Mouse (Mus musculus) ovary, postnatal 36 days (tissue): ENCODE results near the gene Sox18.

Source experiments
- DNase-seq: peaks from one replicate; pipeline ENCODE4 v3.0.0; 2022; ENCODE audit warnings: low spot score, mixed read lengths

The Sox18 gene

DNA sequence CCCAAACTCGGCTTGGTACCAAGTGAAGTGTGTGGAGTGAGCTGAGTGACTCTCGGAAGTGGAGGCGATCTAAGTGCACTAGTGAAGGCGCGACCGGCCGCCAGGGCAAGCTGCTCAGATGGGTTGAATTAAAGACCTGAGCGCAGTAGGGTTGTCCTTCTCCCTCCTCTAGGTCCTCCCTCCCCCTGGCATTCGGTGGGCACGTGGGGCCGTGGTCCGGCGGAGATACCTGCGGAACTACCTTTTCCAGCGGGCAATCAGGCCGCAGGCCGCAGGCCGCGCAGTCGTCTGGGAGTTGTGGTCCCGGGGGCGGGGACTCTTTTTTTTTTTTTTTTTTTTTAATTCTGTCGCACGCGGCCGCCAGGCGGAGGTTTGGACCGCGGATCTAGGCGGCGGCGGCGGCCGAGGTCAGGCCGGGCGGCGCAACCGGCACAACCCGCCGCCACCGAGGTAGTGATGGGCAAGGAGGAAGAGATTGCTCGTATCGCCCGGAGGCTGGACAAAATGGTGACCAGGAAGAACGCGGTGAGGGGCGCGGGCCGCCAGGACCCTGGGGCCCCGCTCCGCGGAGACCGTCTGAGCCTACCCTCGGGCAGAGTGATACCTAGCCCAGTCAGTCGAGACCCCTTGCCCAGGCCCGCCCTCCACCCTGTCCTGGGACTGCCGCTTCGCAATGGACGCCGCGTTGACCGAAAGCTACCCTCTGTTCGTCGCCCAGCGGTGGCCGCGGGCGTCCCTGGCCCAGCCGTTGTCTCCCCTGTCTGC is 8.7 kb upstream of the Sox18 start, which contains the start of gene Tcea2:
Gene Tcea2, plus strand, starts transcription at position 360 of the 765 bp plus-strand sequence.
- DNase-seq, result peak; percentile 76

DNA sequence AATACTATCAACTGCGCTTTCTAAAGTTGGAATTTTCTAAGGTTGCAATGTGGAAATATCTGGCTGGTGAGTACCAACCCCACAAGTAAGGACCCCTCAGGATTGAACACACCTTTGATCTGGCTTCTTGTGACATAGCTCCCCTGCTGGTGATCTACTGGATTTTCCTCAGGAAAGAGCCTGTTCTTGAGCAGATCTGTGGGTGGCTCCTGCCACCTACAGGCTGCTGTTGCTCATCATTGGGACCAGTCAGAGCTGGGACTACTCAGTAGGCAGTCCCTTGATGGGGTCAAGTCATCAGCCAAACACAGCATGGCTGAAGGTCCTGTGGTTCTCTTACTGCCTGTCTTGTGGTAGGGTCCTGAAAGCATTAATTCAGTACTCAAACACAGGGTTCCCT is 7.3 kb upstream of the Sox18 start:
- peak; percentile 76 for DNase-seq

DNA sequence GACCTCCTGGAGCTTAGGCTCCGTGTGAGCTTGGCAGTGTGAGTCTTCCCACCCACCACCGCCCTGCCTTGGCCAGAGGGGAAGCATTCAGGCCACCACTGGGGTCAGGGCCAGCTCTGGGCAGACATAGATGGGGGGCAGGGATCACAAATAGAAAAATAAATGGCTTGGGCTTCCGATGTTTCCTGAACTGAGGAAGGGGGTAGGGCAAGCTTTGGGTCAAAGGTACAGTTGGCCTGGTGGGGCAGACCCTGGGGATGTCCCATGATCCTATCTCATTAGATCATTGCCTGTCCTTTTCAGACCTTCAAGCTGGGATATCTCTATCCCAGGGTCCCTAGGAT is 6.3 kb upstream of the Sox18 start:
- DNase-seq, result no peak

GRCm38 (mm10) chr2:181677096-181677754 is 5.8 kb upstream of the Sox18 start:
- peak; percentile 35 for DNase-seq

DNA sequence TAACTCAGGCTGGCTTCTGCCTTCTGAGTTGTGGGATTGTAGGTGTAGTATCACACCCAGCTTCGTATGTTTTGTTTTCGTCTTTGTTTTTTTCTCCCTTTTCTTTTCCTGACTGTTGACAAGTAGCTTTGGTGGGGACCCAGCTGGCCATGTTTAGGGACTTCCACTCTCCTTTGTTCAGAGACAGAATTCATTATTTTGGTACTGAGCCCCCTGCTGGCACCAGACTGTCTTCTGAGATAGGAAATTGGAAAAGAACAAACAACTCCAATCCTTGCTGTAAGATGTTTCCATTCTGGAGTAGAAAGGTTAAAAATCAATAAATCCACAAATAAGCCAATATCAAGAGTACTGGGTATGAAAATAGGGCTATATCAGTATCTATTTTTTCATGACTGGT is 5.0 kb upstream of the Sox18 start:
- no peak for DNase-seq

GRCm38 (mm10) chr2:181675454-181675853 is 4.0 kb upstream of the Sox18 start:
- DNase-seq, result peak; percentile 83

- no peak for DNase-seq
These were observed 3.5 kb upstream of the Sox18 start for GRCm38 (mm10) chr2:181674934-181675333.

- peak; percentile 81 for DNase-seq
These were observed 2.1 kb upstream of the Sox18 start for GRCm38 (mm10) chr2:181673501-181673900.

- DNase-seq, result no peak
These were observed 544 bp upstream of the Sox18 start for GRCm38 (mm10) chr2:181671984-181672383.

DNA sequence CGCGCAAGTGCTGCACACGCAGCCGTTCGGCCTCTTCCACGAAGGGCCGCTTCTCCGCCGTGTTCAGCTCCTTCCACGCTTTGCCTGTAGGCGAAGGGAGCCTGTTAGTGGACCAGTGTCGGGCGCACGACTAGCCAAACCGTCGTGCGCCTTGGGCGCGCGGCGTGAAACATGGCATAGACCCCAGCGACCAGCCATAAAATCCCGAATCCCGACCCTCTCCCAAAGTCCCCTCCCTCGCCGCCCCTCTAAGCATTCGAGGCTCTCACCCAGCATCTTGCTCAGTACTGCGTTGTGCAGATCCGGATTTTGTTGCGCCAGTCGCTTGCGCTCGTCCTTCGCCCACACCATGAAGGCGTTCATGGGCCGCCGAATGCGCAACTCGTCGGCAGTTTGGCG is 528 bp downstream of the Sox18 start:
- no peak for DNase-seq

DNA sequence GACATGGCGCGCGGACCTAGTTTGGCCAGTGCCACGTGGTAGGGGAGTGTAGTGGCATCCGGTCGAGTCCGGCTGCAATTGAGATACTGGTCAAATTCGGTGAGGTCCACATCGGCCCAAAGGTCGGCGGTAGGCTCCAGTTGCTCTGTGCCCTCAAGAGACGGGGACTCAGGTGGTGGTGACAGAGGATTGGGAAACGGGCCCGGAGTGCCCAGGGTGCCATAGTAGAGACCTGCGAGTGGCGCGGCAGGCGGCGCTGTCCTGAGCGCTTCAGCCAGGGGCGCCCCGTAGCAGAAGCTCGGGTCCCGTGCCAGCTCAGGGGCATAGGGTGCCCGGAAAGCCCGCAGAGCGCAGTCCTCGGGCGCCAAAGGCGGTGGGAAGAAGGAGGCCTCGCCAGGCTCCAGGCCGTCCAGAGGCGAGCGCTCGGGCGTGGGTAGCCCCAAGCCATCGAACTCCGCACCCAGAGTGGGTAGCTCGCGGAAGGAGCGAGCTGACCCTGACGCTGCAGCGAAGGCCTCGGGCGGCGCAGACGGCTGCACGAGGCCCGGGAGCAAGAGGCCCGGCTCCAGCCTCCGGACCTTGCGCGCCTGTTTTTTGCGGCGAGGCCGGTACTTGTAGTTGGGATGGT is 1.0 kb downstream of the Sox18 start:
- DNase-seq, result peak; percentile 63

DNA sequence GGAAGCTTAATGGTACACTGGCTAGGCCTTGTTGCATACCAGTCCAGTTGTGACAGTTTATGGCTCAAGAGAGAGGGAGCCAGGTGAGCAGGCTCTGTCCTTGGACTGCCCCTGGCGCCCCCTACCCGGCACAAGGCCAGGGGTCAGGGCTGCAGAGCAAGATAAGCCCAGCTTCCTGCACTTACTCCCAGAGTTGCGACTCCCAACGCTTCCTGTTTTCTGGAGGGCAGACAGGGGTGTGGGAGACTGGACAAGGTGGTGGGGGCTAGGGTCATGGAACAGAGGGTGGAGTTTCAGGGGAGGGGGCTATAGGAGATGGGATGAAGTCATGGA is 8.2 kb downstream of the Sox18 start:
- DNase-seq, result no peak

- DNase-seq, result no peak
These were observed 8.7 kb downstream of the Sox18 start for GRCm38 (mm10) chr2:181662620-181663297.

DNA sequence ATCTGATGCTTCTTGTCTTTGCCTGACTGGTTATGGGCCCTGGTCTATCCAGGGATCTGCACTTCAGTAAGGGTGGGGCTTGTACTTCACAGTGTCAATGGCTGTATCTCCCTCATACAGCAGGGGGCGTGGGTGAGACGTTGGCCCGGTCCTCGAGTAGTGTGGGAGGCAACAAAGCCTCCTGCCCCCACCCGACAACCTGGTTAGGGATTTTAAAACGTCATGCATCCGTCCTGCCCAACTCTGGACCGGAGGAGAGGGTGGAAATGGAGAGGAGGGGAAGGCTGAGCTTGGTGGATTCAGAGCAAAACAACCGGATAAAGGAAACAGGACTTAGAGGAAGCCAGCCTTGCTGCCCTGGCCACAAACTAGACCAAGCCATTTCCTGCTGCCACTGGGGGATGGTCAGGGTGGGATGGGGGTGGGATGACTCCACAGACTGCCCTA is 11.8 kb downstream of the Sox18 start:
- DNase-seq, result peak; percentile 80

DNA sequence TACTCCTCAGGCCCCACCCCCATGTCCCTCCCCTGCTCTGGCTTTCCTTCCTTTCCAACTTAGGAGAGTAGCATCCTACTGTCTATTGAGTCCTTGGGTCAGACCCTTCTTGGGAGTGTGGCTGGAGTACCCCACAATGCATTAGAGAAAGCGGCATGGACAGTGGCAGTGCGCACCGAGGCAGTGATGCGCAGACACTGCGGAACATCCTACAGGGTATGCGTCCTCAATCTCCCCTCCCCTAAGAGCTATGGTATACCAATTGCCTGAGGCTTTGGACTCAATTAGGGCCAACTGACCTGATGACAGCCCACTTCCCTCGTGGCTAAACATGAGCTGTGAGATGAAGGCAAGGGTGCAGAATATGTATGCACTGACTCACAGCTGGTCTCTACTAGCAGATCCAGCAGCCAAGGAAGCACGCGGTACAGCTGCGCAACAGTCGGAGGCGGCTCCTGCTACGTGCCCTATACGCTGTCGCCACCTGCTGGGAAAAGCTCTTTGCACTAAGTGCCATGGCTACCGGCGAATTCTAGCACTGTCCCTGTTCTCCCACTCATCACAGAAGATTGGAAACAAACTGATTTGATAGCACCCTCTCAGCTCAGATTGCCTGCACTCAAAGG is 12.4 kb downstream of the Sox18 start:
- peak; percentile 77 for DNase-seq

- no peak for DNase-seq
These were observed 12.9 kb downstream of the Sox18 start for GRCm38 (mm10) chr2:181658528-181658927.

DNA sequence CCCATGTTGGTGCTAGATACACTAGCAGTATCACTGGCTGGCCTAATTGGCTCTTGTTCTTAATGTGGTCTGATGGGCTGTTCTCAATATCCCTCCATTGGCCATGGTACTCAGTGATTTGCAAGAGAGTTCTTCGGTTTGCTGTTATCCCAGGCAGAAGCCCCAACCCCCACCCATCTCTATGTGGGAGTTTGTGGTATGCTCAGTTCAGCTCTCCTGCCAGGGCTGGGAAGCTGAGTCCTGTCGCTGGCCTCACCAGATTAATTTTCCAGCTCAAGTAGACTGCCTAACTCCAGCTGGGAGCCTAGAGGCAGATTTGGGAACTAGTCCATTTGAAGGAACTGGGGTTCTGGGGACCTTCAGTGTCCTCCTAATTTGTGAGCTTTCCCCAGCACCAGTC is 14.0 kb downstream of the Sox18 start:
- DNase-seq, result peak; percentile 14

- no peak for DNase-seq
These were observed 14.7 kb downstream of the Sox18 start, which contains the start of gene Gm29797 for GRCm38 (mm10) chr2:181656734-181657133. TSS of gene Gm29797 (plus strand) at chr2:181657034.

- no peak for DNase-seq
These were observed 17.9 kb downstream of the Sox18 start for GRCm38 (mm10) chr2:181653523-181653922.

DNA sequence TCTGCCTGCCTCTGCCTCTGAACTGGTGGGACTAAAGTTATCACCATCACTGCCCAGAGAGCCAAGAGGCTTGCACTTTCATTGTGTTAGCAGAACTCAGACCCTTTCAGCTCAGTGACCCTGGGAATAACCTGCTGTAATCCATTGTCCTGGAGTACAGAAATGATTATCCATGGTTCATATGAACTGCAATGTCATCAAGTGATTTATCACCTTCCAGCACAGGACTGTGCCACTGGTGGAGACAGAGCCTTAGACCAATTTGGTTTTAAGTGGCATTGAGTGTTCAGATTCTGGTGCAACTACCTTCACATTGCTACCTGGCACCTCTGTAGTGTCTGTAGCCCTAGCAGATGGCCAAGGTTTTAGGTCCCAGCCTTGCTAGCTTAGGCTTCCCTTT is 18.4 kb downstream of the Sox18 start:
- DNase-seq, result no peak

DNA sequence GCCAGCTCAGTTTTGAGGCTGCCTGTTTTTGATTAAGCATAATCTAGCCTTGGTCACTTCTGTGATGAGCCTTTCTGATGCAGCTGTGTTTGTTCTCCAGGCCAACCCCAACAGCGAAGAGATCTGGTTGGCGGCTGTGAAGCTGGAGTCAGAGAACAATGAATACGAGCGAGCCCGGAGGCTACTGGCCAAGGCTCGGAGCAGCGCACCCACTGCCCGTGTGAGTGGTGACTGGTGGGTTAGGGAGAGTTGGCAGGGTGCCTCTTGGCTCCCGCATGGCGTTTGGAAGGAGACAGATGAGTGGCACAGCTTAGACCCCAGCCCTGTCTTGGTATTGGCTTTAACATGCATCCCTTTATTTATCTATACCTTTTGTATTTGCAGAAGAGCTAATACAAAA is 22.5 kb downstream of the Sox18 start:
- no peak for DNase-seq
